Mouse (Mus musculus) adrenal gland, postnatal 36 days (tissue): ENCODE measurements around the gene Wdr12. TPM values are rescaled to one million over a fixed set of nuclear protein-coding genes. Genes with fewer than 3 reads are reported as not detected.
"Not testable (repeated sequence)": the region's sequence is repeated elsewhere in the genome, so short reads cannot be mapped to it uniquely, and the experiment has no call there.

Experiments
- DNase-seq, 2 experiments: peaks; one replicate each; pipeline ENCODE4 v3.0.0; 2021; ENCODE audit warnings: mixed read lengths in 1 of 2
- long read RNA-seq, 2 experiments: library from polyadenylated mRNA; stranded (forward); transcript quantifications; one replicate each; pipeline ENCODE4 v2.0.0; 2021; ENCODE audit warnings: borderline sequencing depth in 2 of 2
- total RNA-seq, 2 experiments: library from RNA; stranded (reverse); gene quantifications; 2 replicates each; pipeline ENCODE4 v1.2.3; 2021

Wdr12 gene
- 10 to 100 TPM; 15.4 to 20.3 TPM for total RNA-seq
- long read RNA-seq, experiment 1, full-length matches to known transcripts, result 29 of 33 reads
- long read RNA-seq, experiment 1, partial matches to known transcripts, result 2 of 33 reads
- long read RNA-seq, experiment 1, other reads (novel, unspliced or antisense), result 2 of 33 reads
- long read RNA-seq, experiment 2, full-length matches to known transcripts, result 8 of 10 reads
- long read RNA-seq, experiment 2, partial matches to known transcripts, result 0 of 10 reads
- long read RNA-seq, experiment 2, other reads (novel, unspliced or antisense), result 2 of 10 reads

- DNase-seq, result peak; percentile 98 to 99
Measured at GRCm38 (mm10) chr1:60098024-60098781, at the start of gene Wdr12, which contains the start of gene Carf. TSS of gene Wdr12 (minus strand) at chr1:60098645. TSS of gene Carf (plus strand) at chr1:60098247.

GRCm38 (mm10) chr1:60137346-60137745 lies 38.9 kb upstream of the Wdr12 start:
- no peak for DNase-seq

GRCm38 (mm10) chr1:60117721-60118455 lies 19.4 kb upstream of the Wdr12 start:
- DNase-seq, result peak; percentile 27 to 40

DNA sequence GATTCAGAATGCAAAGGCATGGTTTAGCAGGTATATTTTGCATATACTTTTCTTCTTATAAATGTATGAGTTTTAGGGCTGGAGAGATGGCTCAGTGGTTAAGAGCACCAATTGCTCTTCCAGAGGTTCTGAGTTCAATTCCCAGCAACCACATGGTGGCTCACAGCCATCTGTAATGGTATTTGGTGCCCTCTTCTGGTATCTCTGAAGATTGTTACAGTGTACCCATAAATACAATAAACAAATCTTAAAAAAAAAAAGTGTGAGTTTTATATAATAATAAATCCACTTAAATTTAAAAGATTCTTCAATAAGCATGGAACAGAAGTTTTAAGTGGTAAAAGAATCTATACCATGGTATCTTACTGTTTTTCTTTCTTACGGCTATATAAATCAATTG lies 6.1 kb upstream of the Wdr12 start:
- DNase-seq, result no peak

DNA sequence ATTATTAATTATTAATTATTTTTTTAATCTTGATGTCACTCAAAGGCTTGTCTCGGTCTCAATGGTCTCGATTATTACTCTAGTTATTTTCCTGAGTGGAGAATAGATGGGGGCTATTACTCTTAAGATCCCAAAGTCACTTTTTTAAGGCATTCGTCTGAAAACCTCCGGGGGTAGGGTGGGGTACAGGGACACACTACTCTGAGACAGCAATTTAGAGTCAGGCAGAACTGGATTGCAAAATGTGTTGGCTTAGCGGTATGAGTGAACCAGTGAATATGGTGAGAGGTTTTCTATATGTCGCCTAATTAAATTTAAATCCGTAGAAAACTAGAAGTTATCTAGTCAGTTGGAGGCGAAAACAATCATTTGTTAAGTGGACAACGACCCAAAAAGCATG lies 394 bp upstream of the Wdr12 start:
- no peak for DNase-seq

GRCm38 (mm10) chr1:60097277-60098023 lies 995 bp downstream of the Wdr12 start:
- DNase-seq, result peak; percentile 66 to 71

- DNase-seq, result no peak
Measured at GRCm38 (mm10) chr1:60096572-60097276, 1.7 kb downstream of the Wdr12 start.

- DNase-seq, result no peak
Measured at GRCm38 (mm10) chr1:60076411-60076810, 22.0 kb downstream of the Wdr12 start.

GRCm38 (mm10) chr1:60075590-60075989 lies 22.9 kb downstream of the Wdr12 start:
- no peak for DNase-seq

- no peak for DNase-seq
Measured at GRCm38 (mm10) chr1:60074935-60075334, 23.5 kb downstream of the Wdr12 start.

DNA sequence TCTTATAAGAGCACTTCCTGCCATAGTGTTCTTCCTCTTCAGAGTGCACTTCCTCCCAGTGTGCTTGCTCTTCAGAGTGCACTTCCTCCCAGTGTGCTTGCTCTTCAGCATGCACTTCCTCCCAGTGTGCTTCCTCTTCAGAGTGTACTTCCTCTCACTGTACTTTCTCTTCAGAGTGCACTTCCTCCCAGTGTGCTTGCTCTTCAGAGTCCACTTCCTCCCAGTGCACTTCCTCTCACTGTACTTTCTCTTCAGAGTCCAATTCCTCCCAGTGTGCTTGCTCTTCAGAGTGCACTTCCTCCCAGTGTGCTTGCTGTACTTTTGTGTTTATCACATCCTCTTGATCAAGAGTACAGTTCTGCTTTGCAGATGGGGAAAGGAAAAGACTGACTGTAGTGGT lies 27.7 kb downstream of the Wdr12 start:
- not testable (repeated sequence) for DNase-seq

DNA sequence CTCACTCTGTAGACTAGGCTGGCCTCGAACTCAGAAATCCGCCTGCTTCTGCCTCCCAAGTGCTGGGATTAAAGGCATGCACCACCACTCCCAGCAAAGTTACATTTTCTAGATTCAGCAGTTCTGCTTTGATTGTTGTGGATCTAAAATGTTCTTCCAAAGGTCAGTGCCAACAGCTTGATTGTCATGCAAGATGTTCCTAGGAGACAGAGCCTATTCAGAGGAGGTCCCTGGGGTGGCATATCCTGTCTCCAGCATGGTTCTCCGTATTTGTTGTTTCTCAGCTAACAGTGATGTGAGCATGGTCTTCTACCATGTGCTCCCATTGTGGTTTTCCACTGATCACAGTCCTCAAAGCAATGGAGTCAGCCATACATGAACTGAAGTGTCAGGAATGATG lies 42.1 kb downstream of the Wdr12 start:
- DNase-seq, result no peak

DNA sequence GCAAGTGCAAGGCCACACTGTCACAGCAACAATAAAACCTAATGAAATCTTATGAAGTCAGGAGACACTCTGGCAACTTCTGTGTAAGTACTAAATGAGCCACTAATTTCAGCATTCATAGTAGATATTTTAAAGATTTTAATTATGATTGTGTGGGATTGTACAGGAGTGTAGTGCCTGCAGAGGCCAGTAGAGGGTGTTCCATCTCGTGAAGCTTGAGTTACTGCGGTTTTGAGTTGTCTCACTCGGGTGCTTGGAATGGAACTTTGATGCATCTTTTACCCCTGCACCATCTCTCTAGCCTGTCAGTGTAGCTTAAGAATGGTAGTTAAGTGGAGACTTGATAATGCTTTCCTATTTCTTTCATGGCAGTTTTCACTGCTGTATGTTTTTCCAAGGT lies 43.8 kb downstream of the Wdr12 start:
- DNase-seq, result no peak

GRCm38 (mm10) chr1:60047481-60047880 lies 51.0 kb downstream of the Wdr12 start:
- DNase-seq, result not testable (repeated sequence)

GRCm38 (mm10) chr1:60044595-60044994 lies 53.9 kb downstream of the Wdr12 start:
- DNase-seq, result no peak

GRCm38 (mm10) chr1:60042796-60043469 lies 55.5 kb downstream of the Wdr12 start, which contains the start of gene Ica1l:
TSS of gene Ica1l (minus strand) at chr1:60043184.
- DNase-seq, result peak; percentile 71 to 77

DNA sequence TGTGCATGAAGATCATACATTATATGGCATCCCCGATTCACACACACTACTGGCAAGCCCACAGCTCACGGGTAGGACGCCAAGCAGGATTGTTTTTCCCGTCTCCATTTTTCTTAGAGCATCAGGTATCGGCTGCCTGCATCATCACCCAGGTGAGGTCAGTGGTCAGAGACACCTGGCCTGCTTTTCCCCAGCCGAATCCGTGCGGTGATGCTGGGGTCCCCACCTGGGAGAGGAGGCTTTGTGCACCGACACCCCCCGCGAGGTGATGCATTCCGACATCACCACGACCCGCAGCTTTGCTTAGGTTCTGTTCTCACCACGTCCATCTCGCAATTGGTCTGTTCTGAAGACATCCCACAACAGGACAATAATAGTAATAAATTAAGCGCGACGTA lies 56.0 kb downstream of the Wdr12 start:
- no peak for DNase-seq

DNA sequence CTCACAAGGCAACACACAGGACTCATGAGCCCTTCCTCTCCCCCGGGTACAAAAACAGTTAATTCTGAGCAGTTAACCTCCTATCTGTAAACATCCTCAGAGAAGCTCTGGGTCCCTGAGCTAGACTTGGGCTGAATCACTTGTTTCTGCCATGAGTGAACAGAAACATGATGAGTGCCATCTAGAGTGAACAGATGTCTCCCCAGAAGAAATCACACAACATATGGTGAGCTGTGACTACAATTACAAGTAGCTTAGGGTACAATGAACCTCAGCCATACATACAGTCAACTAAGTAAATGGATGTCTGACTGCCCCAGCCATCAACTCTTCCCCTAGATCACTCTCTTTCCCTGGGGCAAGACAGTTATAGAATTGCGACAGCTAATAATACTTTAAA lies 63.4 kb downstream of the Wdr12 start:
- no peak for DNase-seq
